Mouse (Mus musculus) small intestine, adult 2 months (tissue): ENCODE measurements around the gene Zfp335.

Experiments used
- CTCF ChIP-seq: fragments of 200-500 bp; IDR thresholded peaks from 2 replicates; pipeline ENCODE4 v1.5.1; 2012; ENCODE audit warnings: low read depth, mild to moderate bottlenecking, control low read depth, inconsistent platforms, low read length, moderate library complexity, mixed read lengths; ENCODE audit not compliant: insufficient replicate concordance, insufficient read length; ENCODE audit errors: extremely low read depth
- POLR2A ChIP-seq: fragments of 200-500 bp; IDR thresholded peaks from 2 replicates; pipeline ENCODE4 v1.6.1; 2012; ENCODE audit warnings: low read depth, mild to moderate bottlenecking, control low read depth, inconsistent platforms, low read length, moderate library complexity

- TF ChIP-seq POLR2A (no peak), CTCF (no peak)
These were observed 24.4 kb upstream of the Zfp335 start for GRCm38 (mm10) chr2:164935991-164936390.
